Mouse (Mus musculus) neural tube, embryonic 13.5 days (tissue): ENCODE results near the gene Hadhb. TPM values are rescaled to one million over a fixed set of nuclear protein-coding genes. Genes with fewer than 3 reads are reported as not detected.

ENCODE experiments used
- ATAC-seq: fragments of 200-750 bp; cut with Nextera tagmentation; 2 replicates; pipeline ENCODE4 v1.8.0; 2017; ENCODE audit warnings: low read depth, mild to moderate bottlenecking, moderate TSS enrichment, moderate library complexity
- H3K27ac ChIP-seq: fragments of 300-500 bp; sonication (generic); replicated peaks from 2 replicates; pipeline ENCODE4 v1.5.1; 2015; ENCODE audit warnings: moderate library complexity, mild to moderate bottlenecking, inconsistent platforms
- H3K27me3 ChIP-seq: fragments of 300-500 bp; sonication (generic); 2 replicates; pipeline ENCODE4 v1.6.1; 2015; ENCODE audit warnings: mild to moderate bottlenecking, inconsistent platforms
- H3K36me3 ChIP-seq: fragments of 300-500 bp; sonication (generic); 2 replicates; pipeline ENCODE4 v1.6.1; 2015; ENCODE audit warnings: mild to moderate bottlenecking, inconsistent platforms
- H3K4me1 ChIP-seq: fragments of 300-500 bp; sonication (generic); replicated peaks from 2 replicates; pipeline ENCODE4 v1.6.1; 2015; ENCODE audit warnings: inconsistent platforms
- H3K4me2 ChIP-seq: fragments of 300-500 bp; sonication (generic); 2 replicates; pipeline ENCODE4 v1.6.1; 2015; ENCODE audit warnings: inconsistent platforms, mild to moderate bottlenecking, moderate library complexity
- H3K4me3 ChIP-seq: fragments of 300-500 bp; sonication (generic); 2 replicates; pipeline ENCODE4 v1.5.1; 2015; ENCODE audit warnings: mild to moderate bottlenecking, inconsistent platforms
- H3K9ac ChIP-seq: fragments of 300-500 bp; sonication (generic); 2 replicates; pipeline ENCODE4 v1.6.1; 2015; ENCODE audit warnings: moderate library complexity, mild to moderate bottlenecking, inconsistent platforms
- H3K9me3 ChIP-seq: fragments of 300-500 bp; sonication (generic); 2 replicates; pipeline ENCODE4 v1.6.1; 2016; ENCODE audit warnings: inconsistent platforms
- WGBS: fragments of 180-500 bp; shearing (Covaris S2); methylation state at CpG from one replicate; pipeline ENCODE4 v1.1.7; 2015; 5-methylcytosine and 5-hydroxymethylcytosine counted together
- polyA plus RNA-seq: library from polyadenylated mRNA; unstranded; fragments of >200 nt; fragmentation: Nextera tagmentation; extraction: Ambion mirVana; gene quantifications from 2 replicates; pipeline ENCODE4 v1.2.1, GENCODE M21; 2015

The Hadhb gene
- polyA plus RNA-seq, 1 experiment from 2014 or later, result 81.2 TPM

- Histone ChIP-seq H3K4me2 (no peak overlapping the region), H3K4me1 (peaks cover 15% of the 10 kb centered on the region), H3K27me3 (no peaks in the 10 kb centered on the region), H3K4me3 (no peak overlapping the region), H3K9me3 (no peaks in the 10 kb centered on the region), H3K36me3 (no peaks in the 10 kb centered on the region), H3K9ac (no peak overlapping the region), H3K27ac (no peak overlapping the region)
- WGBS, result 93% methylated on average over 6 of the region's 6 CpGs
- no peak for ATAC-seq
Measured at GRCm38 (mm10) chr5:30159601-30160000, 4.6 kb downstream of the Hadhb start.

DNA sequence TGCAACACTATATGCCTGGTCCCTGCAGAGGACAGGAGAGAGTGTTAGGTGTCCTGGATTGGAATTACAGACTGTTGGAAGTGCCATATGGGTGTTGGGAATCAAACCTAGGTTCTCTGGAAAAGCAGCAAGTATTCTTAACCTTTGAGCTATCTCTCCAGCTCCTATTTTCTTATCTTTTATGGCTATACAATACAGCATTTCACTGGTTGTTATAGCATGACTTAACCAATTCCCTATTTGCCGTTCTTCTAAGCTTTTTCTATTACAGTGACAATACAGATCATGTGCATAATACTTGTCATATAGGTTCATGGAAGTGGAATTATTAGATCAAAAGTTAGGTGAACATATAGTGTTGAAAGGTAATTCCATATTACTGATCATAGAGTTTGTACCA is 6.8 kb downstream of the Hadhb start:
- Histone ChIP-seq H3K4me3 (no peak overlapping the region), H3K27me3 (no peaks in the 10 kb centered on the region), H3K27ac (no peak overlapping the region), H3K9ac (no peak overlapping the region), H3K36me3 (peaks cover 12% of the 10 kb centered on the region), H3K4me1 (peaks cover 4% of the 10 kb centered on the region; the same call in 1 of the 2 replicates), H3K9me3 (no peaks in the 10 kb centered on the region), H3K4me2 (no peak overlapping the region)
- no peak for ATAC-seq
- 84% methylated on average over 1 of the region's 1 CpGs for WGBS

DNA sequence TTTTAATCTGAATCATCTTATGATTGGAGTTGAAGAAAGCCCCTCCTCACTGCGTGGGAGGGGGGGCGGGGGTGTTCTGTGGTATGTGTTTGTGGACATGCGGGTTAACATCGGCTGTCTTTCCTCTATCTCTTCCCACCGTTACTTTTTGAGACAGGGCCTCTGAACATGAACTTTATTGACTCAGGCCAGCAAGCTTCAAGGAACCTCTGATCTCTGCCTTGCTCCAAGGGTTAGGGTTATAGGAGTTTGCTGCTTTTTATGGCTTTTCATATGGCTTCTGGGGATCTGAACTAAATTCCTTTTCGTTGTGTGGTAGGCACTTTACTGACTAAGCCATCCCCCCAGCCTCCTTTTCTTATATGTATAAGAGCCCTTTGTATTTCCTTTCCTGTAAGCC is 7.3 kb downstream of the Hadhb start:
- Histone ChIP-seq H3K9ac (no peak overlapping the region), H3K27ac (no peak overlapping the region), H3K4me2 (no peak overlapping the region), H3K9me3 (no peaks in the 10 kb centered on the region), H3K4me1 (no peaks in the 10 kb centered on the region; the same call in 1 of the 2 replicates), H3K27me3 (no peaks in the 10 kb centered on the region), H3K4me3 (no peak overlapping the region), H3K36me3 (peaks cover 12% of the 10 kb centered on the region)
- no peak for ATAC-seq
- WGBS, result 88% methylated on average over 6 of the region's 6 CpGs

- H3K4me2 ChIP-seq, result no peak overlapping the region
- ATAC-seq, result no peak
- H3K36me3 ChIP-seq, result peaks cover 32% of the 10 kb centered on the region
- no peaks in the 10 kb centered on the region for H3K27me3 ChIP-seq
- no peak overlapping the region for H3K4me3 ChIP-seq
- no peaks in the 10 kb centered on the region for H3K9me3 ChIP-seq
- no peaks in the 10 kb centered on the region for H3K4me1 ChIP-seq
- no peak overlapping the region for H3K9ac ChIP-seq
- WGBS, result 95% methylated on average over 5 of the region's 5 CpGs
- H3K27ac ChIP-seq, result no peak overlapping the region
Measured at GRCm38 (mm10) chr5:30165234-30165946, 10.3 kb downstream of the Hadhb start.

GRCm38 (mm10) chr5:30170303-30170940 is 15.4 kb downstream of the Hadhb start:
- Histone ChIP-seq H3K27ac (no peak overlapping the region), H3K4me2 (no peak overlapping the region), H3K4me1 (no peaks in the 10 kb centered on the region), H3K4me3 (no peak overlapping the region), H3K9me3 (no peaks in the 10 kb centered on the region), H3K36me3 (peaks cover 71% of the 10 kb centered on the region), H3K9ac (no peak overlapping the region), H3K27me3 (no peaks in the 10 kb centered on the region)
- no peak for ATAC-seq
- 84% methylated on average over 5 of the region's 5 CpGs for WGBS

GRCm38 (mm10) chr5:30172115-30172514 is 17.1 kb downstream of the Hadhb start:
- Histone ChIP-seq H3K36me3 (peaks cover 78% of the 10 kb centered on the region), H3K4me2 (no peak overlapping the region), H3K4me3 (no peak overlapping the region), H3K4me1 (no peaks in the 10 kb centered on the region), H3K27ac (no peak overlapping the region), H3K27me3 (no peaks in the 10 kb centered on the region), H3K9me3 (no peaks in the 10 kb centered on the region), H3K9ac (no peak overlapping the region)
- no peak for ATAC-seq

- Histone ChIP-seq H3K4me3 (no peak overlapping the region), H3K27ac (no peak overlapping the region), H3K9ac (no peak overlapping the region), H3K4me1 (no peaks in the 10 kb centered on the region), H3K4me2 (no peak overlapping the region), H3K27me3 (no peaks in the 10 kb centered on the region), H3K9me3 (no peaks in the 10 kb centered on the region), H3K36me3 (peaks cover 80% of the 10 kb centered on the region)
- WGBS, result 48% methylated on average over 20 of the region's 20 CpGs
- ATAC-seq, result no peak
Measured at GRCm38 (mm10) chr5:30172931-30173692, 18.1 kb downstream of the Hadhb start.

DNA sequence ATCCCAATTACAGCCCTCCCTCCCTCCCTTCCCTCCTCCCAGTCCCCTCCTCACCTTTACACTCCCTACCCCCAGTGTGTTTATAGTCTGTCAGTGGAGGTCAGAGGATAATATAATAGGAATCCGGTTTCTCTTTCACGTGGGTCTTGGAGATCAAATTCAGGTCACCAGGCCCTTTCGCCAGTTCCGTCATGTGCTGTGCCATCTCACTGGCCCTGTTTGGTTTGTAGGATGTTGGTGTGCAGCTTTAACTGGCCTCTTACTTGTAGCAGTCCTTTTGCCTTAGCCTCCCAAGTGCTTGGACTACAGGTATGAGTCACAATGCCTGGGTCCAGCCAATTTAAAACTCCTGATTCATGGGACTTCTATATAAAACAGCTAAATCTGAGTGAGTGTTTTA is 20.8 kb downstream of the Hadhb start:
- Histone ChIP-seq H3K27ac (no peak overlapping the region), H3K9me3 (no peaks in the 10 kb centered on the region), H3K4me1 (no peaks in the 10 kb centered on the region), H3K4me2 (no peak overlapping the region), H3K27me3 (no peaks in the 10 kb centered on the region), H3K9ac (no peak overlapping the region), H3K4me3 (no peak overlapping the region), H3K36me3 (peaks cover 84% of the 10 kb centered on the region)
- no peak for ATAC-seq
- 64% methylated on average over 4 of the region's 4 CpGs for WGBS

DNA sequence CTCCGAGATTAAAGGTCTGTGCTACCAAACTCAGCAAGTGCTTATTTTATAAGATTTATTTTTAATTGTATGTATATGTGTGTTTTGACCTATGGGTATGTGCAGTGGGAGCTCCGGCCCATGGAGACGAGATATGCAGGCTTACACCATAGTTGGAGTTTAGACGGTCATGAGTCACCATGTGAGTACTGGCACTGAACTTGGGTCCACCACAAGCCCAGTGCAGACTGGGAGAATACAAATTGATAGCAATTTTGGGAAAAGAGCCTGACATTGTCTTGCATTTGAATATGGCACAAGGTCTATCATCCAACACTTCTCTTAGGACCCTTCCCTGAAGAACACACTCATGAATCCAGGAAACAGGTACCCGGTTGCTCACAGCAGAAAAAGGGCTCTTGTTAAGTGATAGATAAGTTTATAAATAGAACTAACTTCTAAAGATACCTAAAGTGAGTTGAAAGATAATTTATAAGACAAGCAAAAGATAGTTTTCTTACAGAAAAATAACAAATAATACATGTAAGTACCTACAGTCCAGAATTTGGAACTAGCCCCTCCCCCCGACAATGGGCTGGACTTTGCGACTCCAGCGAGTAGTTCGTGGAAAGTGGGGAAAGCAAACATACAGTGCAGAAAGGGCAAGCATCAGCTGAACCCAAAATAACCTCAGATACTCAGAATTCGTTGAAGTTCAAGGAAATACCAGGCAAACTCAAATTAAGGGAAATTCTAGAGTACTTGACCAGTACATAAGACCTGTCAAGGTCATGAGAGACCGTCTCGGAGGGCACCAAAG is 32.8 kb downstream of the Hadhb start:
- Histone ChIP-seq H3K4me2 (no peak overlapping the region), H3K9me3 (no peaks in the 10 kb centered on the region), H3K27ac (no peak overlapping the region), H3K36me3 (peaks cover 55% of the 10 kb centered on the region), H3K9ac (no peak overlapping the region), H3K27me3 (no peaks in the 10 kb centered on the region), H3K4me3 (no peak overlapping the region), H3K4me1 (no peaks in the 10 kb centered on the region)
- no peak for ATAC-seq
- WGBS, result 94% methylated on average over 12 of the region's 12 CpGs

DNA sequence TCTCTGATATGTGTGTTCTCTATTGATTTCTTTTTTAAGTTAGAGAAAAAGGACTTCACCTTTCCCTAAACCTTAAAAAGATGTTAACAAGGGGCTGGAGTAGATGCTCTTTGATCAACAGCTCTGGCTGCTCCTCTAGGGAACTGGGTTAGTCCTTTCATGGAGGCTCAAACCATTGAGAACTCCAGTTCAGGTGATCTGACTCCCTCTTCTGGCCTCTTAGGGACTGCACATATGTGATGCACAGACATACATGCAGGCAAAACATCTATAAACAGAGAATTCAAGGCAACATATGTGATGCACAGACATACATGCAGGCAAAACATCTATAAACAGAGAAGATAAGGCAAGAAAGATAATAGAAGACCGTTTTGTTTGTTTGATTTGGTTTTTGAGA is 37.4 kb downstream of the Hadhb start:
- no peaks in the 10 kb centered on the region for H3K4me1 ChIP-seq
- H3K27me3 ChIP-seq, result no peaks in the 10 kb centered on the region
- no peak overlapping the region for H3K4me2 ChIP-seq
- H3K36me3 ChIP-seq, result peaks cover 22% of the 10 kb centered on the region
- ATAC-seq, result no peak
- no peak overlapping the region for H3K9ac ChIP-seq
- no peak overlapping the region for H3K27ac ChIP-seq
- H3K9me3 ChIP-seq, result no peaks in the 10 kb centered on the region
- no peak overlapping the region for H3K4me3 ChIP-seq
- WGBS, result 91% methylated on average over 1 of the region's 1 CpGs

- Histone ChIP-seq H3K27me3 (no peaks in the 10 kb centered on the region), H3K4me1 (no peaks in the 10 kb centered on the region), H3K9me3 (no peaks in the 10 kb centered on the region), H3K27ac (no peak overlapping the region), H3K4me2 (no peak overlapping the region), H3K36me3 (peaks cover 4% of the 10 kb centered on the region; the same call in 1 of the 2 replicates), H3K4me3 (no peak overlapping the region), H3K9ac (no peak overlapping the region)
- ATAC-seq, result no peak
- WGBS, result 93% methylated on average over 5 of the region's 5 CpGs
Measured at GRCm38 (mm10) chr5:30195340-30195739, 40.3 kb downstream of the Hadhb start.

DNA sequence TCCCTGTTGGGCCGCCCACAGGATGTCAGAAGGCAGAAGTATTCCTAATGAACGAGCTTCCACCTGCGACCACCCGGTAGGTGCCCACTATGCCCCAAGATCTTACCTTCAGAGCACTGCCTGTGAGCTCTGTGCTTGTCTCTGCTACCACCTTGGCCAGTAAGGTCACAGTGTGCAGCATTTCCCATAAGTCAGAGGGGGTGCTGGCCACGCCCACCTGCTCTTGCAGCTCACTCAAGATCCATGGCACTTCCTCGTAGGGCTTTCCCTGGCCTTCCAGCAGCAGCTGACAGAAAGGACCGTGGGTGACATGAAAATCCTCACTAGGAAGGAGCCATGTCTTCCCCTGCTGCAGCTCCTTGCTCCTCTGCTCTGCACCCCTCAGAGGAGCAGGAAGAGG is 43.2 kb downstream of the Hadhb start:
- H3K27ac ChIP-seq, result no peak overlapping the region
- H3K4me2 ChIP-seq, result no peak overlapping the region
- H3K9ac ChIP-seq, result no peak overlapping the region
- no peak for ATAC-seq
- H3K27me3 ChIP-seq, result no peaks in the 10 kb centered on the region
- no peaks in the 10 kb centered on the region for H3K4me1 ChIP-seq
- H3K4me3 ChIP-seq, result no peak overlapping the region
- no peaks in the 10 kb centered on the region for H3K9me3 ChIP-seq
- H3K36me3 ChIP-seq, result no peaks in the 10 kb centered on the region
- 78% methylated on average over 7 of the region's 7 CpGs for WGBS
